Mouse (Mus musculus) liver, embryonic 14.5 days (tissue): ENCODE results near the gene Zfp317.

Experiments
- CTCF ChIP-seq: IDR thresholded peaks from 2 replicates; pipeline ENCODE4 v1.5.1; 2016; ENCODE audit warnings: antibody characterized with exemption, low read depth, control low read depth
- EP300 ChIP-seq: IDR thresholded peaks from 2 replicates; pipeline ENCODE4 v1.6.1; 2016; ENCODE audit warnings: antibody characterized with exemption, low read depth

- TF ChIP-seq CTCF (no peak), EP300 (no peak)
Measured at GRCm38 (mm10) chr9:19621297-19621696, 605 bp upstream of the Zfp317 start.
